Mouse (Mus musculus): ENCODE measurements around the gene Washc4. TPM values are rescaled to one million over a fixed set of nuclear protein-coding genes. Genes with fewer than 3 reads are reported as not detected.

Gene Washc4
- total RNA-seq, 1 experiment from 2014 or later, result 41.1 TPM

Other genes with a start within 250 kb of the Washc4 start
- gene Slc41a2, start 205.9 kb upstream of the Washc4 start, total RNA-seq (2017), result 0.19 TPM in 1 of 2 replicates, not detected in the other
- 1.5 TPM in 2 replicates for gene D10Wsu102e, start 183.5 kb upstream of the Washc4 start, total RNA-seq (2017)
- gene Aldh1l2, start 9.6 kb upstream of the Washc4 start, total RNA-seq (2017), result not detected in 2 replicates
- gene Appl2, start 105.0 kb downstream of the Washc4 start, total RNA-seq (2017), result 98.6 and 105 TPM in 2 replicates
- gene 1500009L16Rik, start 179.1 kb downstream of the Washc4 start, total RNA-seq (2017), result 13.4 and 19.4 TPM in 2 replicates

Data from hematopoietic stem cell, adult 5-6 weeks (primary cell).